Mouse (Mus musculus): ENCODE results near the gene Elmo1. TPM values are rescaled to one million over a fixed set of nuclear protein-coding genes. Genes with fewer than 3 reads are reported as not detected.
"Not testable (repeated sequence)": the region's sequence is repeated elsewhere in the genome, so short reads cannot be mapped to it uniquely, and the experiment has no call there.

Elmo1 gene
- total RNA-seq, 2 experiments from 2014 or later = 17.9 to 24.9 TPM

DNA sequence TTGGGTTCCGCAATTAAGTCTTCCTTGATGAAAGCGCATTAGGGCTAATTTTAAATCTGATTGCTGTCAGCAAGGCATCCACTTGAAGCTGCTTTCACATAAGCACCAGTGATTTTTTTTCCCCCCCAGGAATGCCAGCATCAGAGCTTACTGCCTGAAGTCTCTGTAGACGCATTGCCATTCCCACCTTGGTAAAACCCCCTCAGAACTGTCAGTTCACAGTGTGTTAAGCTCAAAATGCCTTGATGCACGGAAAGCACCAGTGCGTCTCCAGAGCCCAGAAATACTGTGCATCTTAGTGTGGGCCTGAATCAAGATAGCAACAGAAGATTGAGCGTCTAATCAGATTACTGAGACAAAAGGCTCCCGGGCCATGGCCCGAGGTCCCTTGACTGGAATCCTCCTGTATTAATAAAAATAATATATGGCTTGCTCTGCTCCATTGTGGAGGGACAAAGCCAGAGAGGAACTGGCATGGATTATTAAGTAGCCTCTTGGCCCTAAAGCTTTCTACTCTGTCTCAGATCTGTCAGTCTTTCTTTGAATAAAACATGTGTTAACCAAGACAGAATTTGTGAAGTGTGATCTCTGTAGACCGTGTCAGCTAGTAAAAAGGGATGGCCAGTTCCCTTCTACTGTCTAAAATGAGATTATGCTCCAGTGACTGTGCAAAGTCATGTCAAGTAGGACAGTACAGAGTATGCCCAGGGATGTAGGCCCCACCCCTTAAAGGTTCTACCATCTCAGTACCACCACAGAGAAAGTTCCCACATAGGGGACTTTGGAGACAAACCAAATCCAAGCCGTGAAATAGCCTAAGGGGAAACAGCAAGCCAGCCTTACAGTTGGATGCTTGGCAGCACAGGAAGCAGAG is 525.4 kb downstream of the Elmo1 start:
- DNase-seq = no peak

DNA sequence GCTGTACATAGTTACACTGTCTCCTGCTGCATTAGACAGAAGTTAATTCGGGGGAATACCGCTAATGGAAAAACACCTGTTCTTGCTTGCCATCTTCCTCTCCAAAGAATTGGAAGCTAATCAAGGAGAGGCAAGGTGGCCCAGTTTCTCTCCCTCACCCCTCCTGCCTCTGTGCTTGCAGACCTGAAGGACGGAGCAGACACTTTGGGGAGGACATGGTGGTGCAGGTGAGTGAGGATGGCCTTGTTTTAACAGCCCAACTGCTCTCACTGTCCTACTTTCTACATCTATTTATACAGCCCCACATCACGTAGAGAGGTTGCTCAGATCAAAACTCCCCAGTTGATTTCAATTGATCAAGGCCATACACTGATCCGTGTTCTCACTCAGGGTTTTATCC is 529.5 kb downstream of the Elmo1 start:
- DNase-seq = no peak

DNA sequence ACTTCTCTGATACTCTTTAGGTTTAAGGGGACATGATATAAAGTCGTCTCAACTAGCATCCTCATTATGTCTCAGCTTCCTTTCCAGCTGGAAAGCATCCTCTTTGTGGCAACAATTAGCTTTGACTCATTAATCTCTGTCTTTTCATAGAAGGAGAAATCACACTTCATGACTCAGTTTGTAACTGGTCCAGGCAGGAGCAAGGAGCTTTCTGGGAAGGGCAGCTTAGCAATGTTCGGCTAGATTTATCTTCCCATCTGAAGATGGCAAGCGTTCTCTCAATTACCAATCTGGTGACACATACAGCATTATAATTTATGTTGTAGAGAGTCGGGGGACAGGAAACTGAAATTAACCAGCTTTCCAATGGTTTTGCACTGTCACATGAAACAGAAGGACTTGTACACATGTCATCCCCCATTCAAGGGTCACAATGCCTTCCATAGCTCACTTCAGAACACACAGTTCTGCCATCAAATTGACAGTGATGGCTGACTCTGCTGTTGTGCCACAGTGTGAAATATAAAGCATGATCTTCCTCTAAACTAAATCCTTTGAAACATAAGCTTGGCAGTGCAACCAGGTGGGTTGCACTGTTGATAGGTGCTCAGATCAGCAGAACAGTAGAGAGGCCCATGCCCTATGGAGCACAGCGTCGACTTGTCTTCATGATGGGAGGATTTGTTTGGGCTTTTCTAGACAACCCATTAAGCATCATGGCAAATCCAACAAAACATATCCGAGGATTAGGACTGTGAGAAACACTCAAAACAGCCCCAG is 532.9 kb downstream of the Elmo1 start:
- DNase-seq = no peak

DNA sequence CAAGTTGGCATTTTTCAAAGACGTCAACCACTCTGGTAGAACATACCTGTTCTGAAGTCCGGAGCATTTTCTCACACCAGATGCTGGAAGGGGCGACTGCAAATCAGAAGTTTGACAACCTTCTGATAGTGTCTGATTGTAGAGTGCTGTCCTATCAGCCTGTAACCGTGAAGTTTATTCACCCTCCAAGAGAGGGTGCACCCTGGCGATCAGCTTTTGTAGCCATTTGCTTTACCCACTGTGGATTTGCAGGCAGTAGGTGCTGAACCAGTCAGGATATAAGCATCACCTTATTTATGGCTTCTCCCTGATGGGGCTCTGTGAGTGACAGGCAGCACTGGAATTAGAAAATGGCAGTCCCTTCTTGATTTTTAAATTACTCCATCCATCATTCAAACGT is 537.4 kb downstream of the Elmo1 start:
- no peak for DNase-seq

DNA sequence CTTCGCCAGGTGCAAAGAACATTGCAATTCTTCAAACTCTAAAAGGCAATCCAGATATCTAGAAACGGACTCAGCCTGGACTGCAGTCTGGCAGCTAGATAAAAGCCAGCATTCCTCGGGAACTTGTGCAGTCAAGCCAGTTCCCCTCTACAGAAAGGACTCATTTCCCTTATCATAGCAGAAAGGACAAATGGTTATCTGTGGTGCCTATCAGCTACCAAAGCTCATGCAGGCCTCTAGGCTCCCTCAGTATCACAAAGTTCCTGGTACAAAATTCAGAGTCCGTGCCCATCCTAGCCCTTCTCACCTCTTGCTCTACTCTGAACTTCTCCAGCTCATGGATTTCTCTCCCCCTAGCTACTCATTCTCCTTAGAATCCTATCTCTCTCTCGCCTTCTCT is 542.1 kb downstream of the Elmo1 start:
- no peak for DNase-seq

DNA sequence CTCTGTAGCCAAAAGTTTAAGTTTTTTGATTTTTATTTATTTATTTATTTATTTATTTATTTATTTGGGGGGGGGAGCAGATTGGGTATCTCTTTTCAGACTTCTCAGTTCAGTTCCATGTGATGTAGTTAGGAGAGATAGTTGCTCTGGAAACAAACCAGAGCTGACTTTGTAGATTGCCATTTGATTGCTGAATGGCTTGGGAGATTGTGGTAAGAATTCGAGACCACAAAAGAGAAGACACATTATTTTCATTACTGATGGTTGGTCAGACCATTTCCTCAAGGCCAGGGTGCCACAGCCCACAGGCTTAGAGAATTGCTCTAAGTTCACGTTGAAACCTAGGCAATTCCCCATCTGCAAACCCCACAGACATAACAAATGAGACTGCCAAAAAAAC is 544.3 kb downstream of the Elmo1 start:
- not testable (repeated sequence) for DNase-seq

DNA sequence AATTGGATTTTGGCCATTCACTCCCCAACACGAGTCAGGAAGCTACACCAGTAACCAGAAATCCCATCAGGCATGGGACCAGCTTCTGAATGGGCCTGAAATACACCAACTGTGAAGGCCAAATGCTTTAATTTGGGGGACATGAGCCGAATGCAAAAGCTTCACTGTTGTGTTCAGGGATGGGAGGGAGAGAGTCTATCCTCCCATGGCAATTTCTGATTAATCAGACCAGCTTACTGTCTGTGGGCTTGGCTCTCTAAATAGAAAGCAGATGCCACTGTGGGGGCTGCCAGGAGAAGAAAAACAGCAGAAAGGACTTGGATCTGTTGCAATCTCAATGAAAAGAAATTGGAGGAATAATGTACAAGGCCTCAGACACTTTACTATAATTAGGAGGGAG is 545.2 kb downstream of the Elmo1 start:
- DNase-seq = no peak

Measured in adrenal gland, postnatal 10 days (tissue).